Mouse (Mus musculus) mouse embryonic stem cell (cell line): ENCODE data around the gene Olfr222.

Source experiments
- in situ Hi-C, 2 experiments: fragments of 300-500 bp; cut with MboI; formaldehyde crosslinking; loops; 1 replicate in 1 of 2; 3 replicates in 1 of 2; pipeline ENCODE4 v1.14.3; 2019 to 2020; ENCODE audit warnings: low sequenced_read_pairs in 2 of 2, low pct_unique_long_range_greater_than_20kb in 1 of 2, mixed read lengths in 1 of 2; ENCODE audit not compliant: unreplicated experiment in 1 of 2

Olfr222 gene

GRCm38 (mm10) chr11:59544005-59544404, 32.0 kb downstream of the Olfr222 start:
- in situ Hi-C loops, result no loop called here

GRCm38 (mm10) chr11:59543376-59543775, 32.7 kb downstream of the Olfr222 start:
- in situ Hi-C loops, result no loop called here

- in situ Hi-C loops, result no loop called here
Measured at GRCm38 (mm10) chr11:59542442-59542841, 33.6 kb downstream of the Olfr222 start.

GRCm38 (mm10) chr11:59541324-59541723, 34.7 kb downstream of the Olfr222 start, which contains the start of gene Nlrp3:
Gene Nlrp3, plus strand, starts transcription at chr11:59541568.
- in situ Hi-C loops, result no loop called here

GRCm38 (mm10) chr11:59540123-59540522, 35.9 kb downstream of the Olfr222 start:
- in situ Hi-C loops, result no loop called here

GRCm38 (mm10) chr11:59538387-59538786, 37.6 kb downstream of the Olfr222 start:
- in situ Hi-C loops, result no loop called here

- in situ Hi-C loops, result no loop called here
Measured at GRCm38 (mm10) chr11:59537218-59538130, 38.6 kb downstream of the Olfr222 start.

GRCm38 (mm10) chr11:59531562-59531961, 44.5 kb downstream of the Olfr222 start:
- in situ Hi-C loops, result no loop called here

- in situ Hi-C loops, result no loop called here
Measured at GRCm38 (mm10) chr11:59530870-59531535, 45.0 kb downstream of the Olfr222 start.

- in situ Hi-C loops, result no loop called here
Measured at GRCm38 (mm10) chr11:59530221-59530620, 45.8 kb downstream of the Olfr222 start.

- in situ Hi-C loops, result no loop called here
Measured at GRCm38 (mm10) chr11:59526472-59527080, 49.5 kb downstream of the Olfr222 start, which contains the start of gene Zkscan17. Gene Zkscan17, minus strand, starts transcription at chr11:59526751.

GRCm38 (mm10) chr11:59525237-59525636, 50.8 kb downstream of the Olfr222 start:
- in situ Hi-C loops, result no loop called here

- in situ Hi-C loops, result no loop called here
Measured at GRCm38 (mm10) chr11:59524150-59524549, 51.9 kb downstream of the Olfr222 start.
